Mouse (Mus musculus): Measurements from ENCODE around the gene Thap7.

- no peak for TF ChIP-seq CTCF (IDR thresholded peaks at IDR 0.05 in 2 of 3, conservative IDR thresholded peaks at IDR 0.05 in 1 of 3; ENCODE audit: control insufficient read depth in 1 of 3, insufficient read depth in 1 of 3, low read depth in 2 of 3, low read length in 3 of 3, poor library complexity in 1 of 3, severe bottlenecking in 1 of 3)
- no peak for TF ChIP-seq MEF2A (IDR thresholded peaks at IDR 0.05; ENCODE audit: extremely low read depth, insufficient replicate concordance, low read depth, low read length, poor library complexity, severe bottlenecking)
- no peak for TF ChIP-seq ZC3H11A (IDR thresholded peaks at IDR 0.05; ENCODE audit: low read depth, low read length)
- TF ChIP-seq SMC3 (IDR thresholded peaks at IDR 0.05; ENCODE audit: low read depth, low read length) = no peak
- TF ChIP-seq GABPA (IDR thresholded peaks at IDR 0.05; ENCODE audit: low read depth, low read length) = no peak
- TF ChIP-seq NRF1 (IDR thresholded peaks at IDR 0.05; ENCODE audit: insufficient read depth, low read depth, low read length, poor library complexity, severe bottlenecking) = no peak
- TF ChIP-seq MYC (IDR thresholded peaks at IDR 0.05; ENCODE audit: low read depth, low read length) = no peak
- no peak for TF ChIP-seq E2F4 (IDR thresholded peaks at IDR 0.05; ENCODE audit: borderline replicate concordance, low read depth, low read length)
- TF ChIP-seq USF1 (IDR thresholded peaks at IDR 0.05; ENCODE audit: low read depth, low read length) = no peak
- no peak for TF ChIP-seq NELFE (IDR thresholded peaks at IDR 0.05; ENCODE audit: low read depth, low read length)
- no peak for TF ChIP-seq POLR2AphosphoS5 (IDR thresholded peaks at IDR 0.05; ENCODE audit: borderline replicate concordance, low read depth, low read length)
Measured at GRCm38 (mm10) chr16:17518910-17519309, 12.0 kb downstream of the Thap7 start.
